Mouse (Mus musculus) kidney, embryonic 15.5 days (tissue): Measurements from ENCODE around the gene Gucd1. TPM values are rescaled to one million over a fixed set of nuclear protein-coding genes. Genes with fewer than 3 reads are reported as not detected.

Source experiments
- ATAC-seq: fragments of 200-750 bp; cut with Nextera tagmentation; replicated peaks from 2 replicates; pipeline ENCODE4 v1.8.0; 2017; ENCODE audit warnings: moderate TSS enrichment; ENCODE audit not compliant: low FRiP score
- H3K27ac ChIP-seq: fragments of 300-500 bp; sonication (generic); 2 replicates; pipeline ENCODE4 v1.5.1; 2015; ENCODE audit warnings: mild to moderate bottlenecking, inconsistent platforms
- H3K27me3 ChIP-seq: fragments of 300-500 bp; sonication (generic); 2 replicates; pipeline ENCODE4 v1.6.1; 2015; ENCODE audit warnings: inconsistent platforms
- H3K36me3 ChIP-seq: fragments of 300-500 bp; sonication (generic); 2 replicates; pipeline ENCODE4 v1.6.1; 2015; ENCODE audit warnings: inconsistent platforms
- H3K4me1 ChIP-seq: fragments of 300-500 bp; sonication (generic); 2 replicates; pipeline ENCODE4 v1.6.1; 2015; ENCODE audit warnings: inconsistent platforms
- H3K4me2 ChIP-seq: fragments of 300-500 bp; sonication (generic); 2 replicates; pipeline ENCODE4 v1.6.1; 2015; ENCODE audit warnings: moderate library complexity, mild to moderate bottlenecking, inconsistent platforms
- H3K4me3 ChIP-seq: fragments of 300-500 bp; sonication (generic); replicated peaks from 2 replicates; pipeline ENCODE4 v1.5.1; 2015; ENCODE audit warnings: mild to moderate bottlenecking, inconsistent platforms
- H3K9ac ChIP-seq: fragments of 300-500 bp; sonication (generic); 2 replicates; pipeline ENCODE4 v1.6.1; 2015; ENCODE audit warnings: mild to moderate bottlenecking, inconsistent platforms
- H3K9me3 ChIP-seq: fragments of 300-500 bp; sonication (generic); replicated peaks from 2 replicates; pipeline ENCODE4 v1.6.1; 2016; ENCODE audit warnings: inconsistent platforms
- WGBS: fragments of 180-500 bp; shearing (Covaris S2); methylation state at CpG from one replicate; pipeline ENCODE4 v1.1.7; 2015; ENCODE audit warnings: mixed read lengths; 5-methylcytosine and 5-hydroxymethylcytosine counted together
- polyA plus RNA-seq: library from polyadenylated mRNA; unstranded; fragments of >200 nt; fragmentation: Nextera tagmentation; extraction: Ambion mirVana; gene quantifications from 2 replicates; pipeline ENCODE4 v1.2.1, GENCODE M21; 2015

Gene Gucd1
- polyA plus RNA-seq, 1 experiment from 2014 or later, result 46.0 TPM

- Histone ChIP-seq H3K4me1 (peaks cover 56% of the 10 kb centered on the region), H3K27me3 (peaks cover 40% of the 10 kb centered on the region), H3K9ac (no peak overlapping the region), H3K4me2 (peak overlapping the region; percentile 99; the same call in 1 of the 2 replicates), H3K9me3 (no peaks in the 10 kb centered on the region), H3K36me3 (no peaks in the 10 kb centered on the region), H3K27ac (peak overlapping the region; percentile 18; the same call in 1 of the 2 replicates), H3K4me3 (no peak overlapping the region)
- 31% methylated on average over 3 of the region's 3 CpGs for WGBS
- ATAC-seq, result no peak
Observed at GRCm38 (mm10) chr10:75558515-75558914, 40.7 kb upstream of the Gucd1 start.

GRCm38 (mm10) chr10:75556026-75556425, 38.3 kb upstream of the Gucd1 start:
- peak overlapping the region; percentile 65 for H3K27ac ChIP-seq
- H3K4me1 ChIP-seq, result peaks cover 74% of the 10 kb centered on the region
- no peak overlapping the region for H3K4me3 ChIP-seq
- H3K36me3 ChIP-seq, result no peaks in the 10 kb centered on the region
- ATAC-seq, result 0 out of 2 replicates have a peak, but pooled peaks have one; percentile 7
- peaks cover 22% of the 10 kb centered on the region for H3K27me3 ChIP-seq
- H3K9ac ChIP-seq, result no peak overlapping the region
- H3K4me2 ChIP-seq, result no peak overlapping the region
- WGBS, result 55% methylated on average over 9 of the region's 9 CpGs
- no peaks in the 10 kb centered on the region for H3K9me3 ChIP-seq

- Histone ChIP-seq H3K27me3 (peaks cover 17% of the 10 kb centered on the region), H3K4me2 (no peak overlapping the region), H3K9ac (no peak overlapping the region), H3K4me3 (no peak overlapping the region), H3K36me3 (no peaks in the 10 kb centered on the region), H3K4me1 (peaks cover 72% of the 10 kb centered on the region), H3K27ac (peak overlapping the region; percentile 65), H3K9me3 (no peaks in the 10 kb centered on the region)
- WGBS, result 74% methylated on average over 6 of the region's 6 CpGs
- no peak for ATAC-seq
Observed at GRCm38 (mm10) chr10:75555557-75555956, 37.8 kb upstream of the Gucd1 start.

GRCm38 (mm10) chr10:75554090-75554489, 36.3 kb upstream of the Gucd1 start:
- no peaks in the 10 kb centered on the region for H3K9me3 ChIP-seq
- no peak overlapping the region for H3K9ac ChIP-seq
- ATAC-seq, result no peak
- no peak overlapping the region for H3K4me2 ChIP-seq
- H3K27ac ChIP-seq, result no peak overlapping the region
- H3K4me3 ChIP-seq, result no peak overlapping the region
- 93% methylated on average over 8 of the region's 8 CpGs for WGBS
- no peaks in the 10 kb centered on the region for H3K36me3 ChIP-seq
- H3K27me3 ChIP-seq, result peaks cover 3% of the 10 kb centered on the region
- peaks cover 72% of the 10 kb centered on the region for H3K4me1 ChIP-seq

- H3K27me3 ChIP-seq, result no peaks in the 10 kb centered on the region
- no peak for ATAC-seq
- H3K9me3 ChIP-seq, result no peaks in the 10 kb centered on the region
- H3K27ac ChIP-seq, result no peak overlapping the region
- no peak overlapping the region for H3K4me3 ChIP-seq
- H3K36me3 ChIP-seq, result no peaks in the 10 kb centered on the region
- peaks cover 74% of the 10 kb centered on the region for H3K4me1 ChIP-seq
- WGBS, result 52% methylated on average over 13 of the region's 13 CpGs
- no peak overlapping the region for H3K9ac ChIP-seq
- H3K4me2 ChIP-seq, result no peak overlapping the region
Observed at GRCm38 (mm10) chr10:75552701-75553450, 35.1 kb upstream of the Gucd1 start.

DNA sequence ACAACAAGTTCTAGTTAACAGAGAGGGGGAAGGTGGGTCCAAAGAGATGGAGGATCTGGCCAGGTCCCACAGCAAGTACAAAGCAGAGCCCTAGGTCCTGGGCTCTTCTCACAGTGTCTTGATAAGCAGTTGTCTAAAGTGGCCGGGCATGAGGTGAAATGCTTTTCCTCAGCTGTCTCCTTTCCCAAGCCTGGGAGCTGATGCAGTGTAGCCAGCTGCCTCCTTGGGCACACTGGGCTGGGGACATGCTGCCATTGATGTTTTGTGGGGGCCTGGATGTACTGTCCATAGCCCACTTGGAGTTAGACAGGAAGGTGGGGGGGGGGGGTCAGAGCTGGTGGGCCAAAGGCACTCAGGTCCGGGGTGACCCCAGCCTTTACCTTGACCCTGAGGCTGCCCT, 34.3 kb upstream of the Gucd1 start:
- Histone ChIP-seq H3K27me3 (no peaks in the 10 kb centered on the region), H3K27ac (no peak overlapping the region), H3K4me3 (no peak overlapping the region), H3K4me2 (no peak overlapping the region), H3K4me1 (peaks cover 68% of the 10 kb centered on the region), H3K36me3 (no peaks in the 10 kb centered on the region), H3K9ac (no peak overlapping the region), H3K9me3 (no peaks in the 10 kb centered on the region)
- WGBS, result 44% methylated on average over 2 of the region's 2 CpGs
- no peak for ATAC-seq

DNA sequence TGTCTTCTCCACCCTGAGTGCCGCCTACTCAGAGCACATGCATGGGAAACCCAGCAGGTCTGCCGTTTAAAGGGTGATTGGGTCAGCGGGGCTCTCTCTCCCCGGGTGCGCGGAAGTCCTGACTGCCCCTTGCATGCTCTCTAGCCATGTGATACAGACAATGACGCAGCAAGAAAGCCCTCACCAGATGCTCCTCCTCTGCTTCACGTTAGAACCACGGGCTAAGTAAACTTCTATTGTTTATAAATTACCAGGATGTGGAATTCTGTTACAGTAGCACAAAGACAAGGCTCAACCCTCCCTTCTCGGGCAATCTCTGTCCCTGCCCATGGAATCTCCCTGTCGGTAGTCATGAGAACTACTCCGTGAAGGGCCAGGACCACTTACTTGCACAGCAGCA, 33.4 kb upstream of the Gucd1 start:
- Histone ChIP-seq H3K4me3 (no peak overlapping the region), H3K27me3 (no peaks in the 10 kb centered on the region), H3K4me2 (no peak overlapping the region), H3K36me3 (no peaks in the 10 kb centered on the region), H3K27ac (no peak overlapping the region), H3K9ac (no peak overlapping the region), H3K9me3 (no peaks in the 10 kb centered on the region), H3K4me1 (peaks cover 59% of the 10 kb centered on the region)
- peak; percentile 27; the same call in 1 of the 2 replicates for ATAC-seq
- WGBS, result 37% methylated on average over 12 of the region's 12 CpGs

DNA sequence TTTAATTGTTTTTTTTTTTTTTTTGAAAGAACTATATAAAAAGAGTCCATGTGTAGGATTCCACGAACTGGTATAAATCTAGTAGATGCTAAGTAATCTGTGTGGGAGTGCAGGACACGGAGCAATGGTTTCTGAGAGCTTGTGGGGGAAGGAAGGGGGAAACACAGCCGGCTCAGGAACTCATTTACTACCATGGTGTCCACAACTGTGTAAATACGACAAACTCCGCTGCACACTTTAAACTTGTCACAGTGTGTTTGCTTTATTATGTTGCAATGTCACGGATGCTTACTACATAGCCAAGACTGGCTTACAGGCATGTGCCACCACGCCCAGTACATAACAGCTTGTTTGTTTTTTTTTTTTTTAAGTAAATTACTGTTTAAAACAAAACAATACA, 32.1 kb upstream of the Gucd1 start:
- peak; percentile 55; the same call in 1 of the 2 replicates for ATAC-seq
- Histone ChIP-seq H3K36me3 (no peaks in the 10 kb centered on the region), H3K4me3 (no peak overlapping the region), H3K4me1 (peaks cover 51% of the 10 kb centered on the region), H3K27ac (peak overlapping the region; percentile 56; the same call in 1 of the 2 replicates), H3K4me2 (no peak overlapping the region), H3K9ac (no peak overlapping the region), H3K9me3 (no peaks in the 10 kb centered on the region), H3K27me3 (no peaks in the 10 kb centered on the region)
- WGBS, result 12% methylated on average over 7 of the region's 7 CpGs

- Histone ChIP-seq H3K36me3 (no peaks in the 10 kb centered on the region), H3K9ac (no peak overlapping the region), H3K9me3 (no peaks in the 10 kb centered on the region), H3K27me3 (no peaks in the 10 kb centered on the region), H3K27ac (peak overlapping the region; percentile 56), H3K4me1 (peaks cover 51% of the 10 kb centered on the region), H3K4me3 (no peak overlapping the region), H3K4me2 (no peak overlapping the region)
- 39% methylated on average over 14 of the region's 14 CpGs for WGBS
- 0 out of 2 replicates have a peak, but pooled peaks have one; percentile 18 for ATAC-seq
Observed at GRCm38 (mm10) chr10:75548486-75548885, 30.7 kb upstream of the Gucd1 start.

DNA sequence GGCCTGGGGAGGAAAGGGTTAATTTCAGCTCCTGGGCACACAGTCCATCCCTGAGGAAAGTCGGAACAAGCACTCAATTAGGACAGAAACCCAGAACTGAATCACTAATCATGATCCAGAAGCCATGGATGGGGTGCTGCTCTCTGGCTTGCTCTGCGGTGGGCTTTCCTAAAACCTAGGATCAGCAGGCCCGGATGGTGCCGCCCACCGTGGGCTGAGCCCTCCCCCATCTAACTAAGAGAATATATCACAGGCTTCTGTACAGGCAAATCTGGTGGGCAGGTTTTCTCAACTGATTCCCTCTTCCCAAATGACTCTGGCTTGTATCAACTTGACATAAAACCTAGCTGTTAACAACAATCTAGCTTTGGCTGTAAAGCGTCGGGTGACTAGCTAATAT, 30.1 kb upstream of the Gucd1 start:
- ATAC-seq, result no peak
- Histone ChIP-seq H3K27ac (peak overlapping the region; percentile 45), H3K4me2 (no peak overlapping the region), H3K9ac (no peak overlapping the region), H3K9me3 (no peaks in the 10 kb centered on the region), H3K4me1 (peaks cover 50% of the 10 kb centered on the region), H3K36me3 (no peaks in the 10 kb centered on the region), H3K27me3 (no peaks in the 10 kb centered on the region), H3K4me3 (no peak overlapping the region)
- 57% methylated on average over 7 of the region's 7 CpGs for WGBS

DNA sequence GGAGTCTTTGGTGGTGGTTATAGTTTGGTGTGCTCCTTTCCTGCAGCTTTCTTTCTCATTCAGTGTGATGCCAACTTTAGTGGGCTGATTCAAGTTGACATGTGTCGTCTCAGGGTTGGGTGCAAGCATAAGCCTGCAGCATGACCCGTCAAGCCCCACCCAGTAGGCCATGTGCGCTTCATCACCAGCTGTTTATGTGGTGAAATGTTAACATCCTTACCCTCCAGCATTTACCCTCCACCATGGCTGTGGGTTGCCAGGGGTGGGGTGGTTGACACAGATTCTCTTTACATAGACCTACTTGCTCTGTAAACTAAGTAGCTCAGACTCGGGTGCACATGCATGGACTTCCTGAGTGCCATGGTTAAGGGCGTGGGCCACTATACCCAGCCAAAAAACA, 18.4 kb upstream of the Gucd1 start:
- Histone ChIP-seq H3K4me1 (no peaks in the 10 kb centered on the region), H3K36me3 (peaks cover 53% of the 10 kb centered on the region), H3K27ac (no peak overlapping the region), H3K4me2 (no peak overlapping the region), H3K27me3 (no peaks in the 10 kb centered on the region), H3K9ac (no peak overlapping the region), H3K4me3 (no peak overlapping the region), H3K9me3 (no peaks in the 10 kb centered on the region)
- no peak for ATAC-seq
- WGBS, result 94% methylated on average over 5 of the region's 5 CpGs

DNA sequence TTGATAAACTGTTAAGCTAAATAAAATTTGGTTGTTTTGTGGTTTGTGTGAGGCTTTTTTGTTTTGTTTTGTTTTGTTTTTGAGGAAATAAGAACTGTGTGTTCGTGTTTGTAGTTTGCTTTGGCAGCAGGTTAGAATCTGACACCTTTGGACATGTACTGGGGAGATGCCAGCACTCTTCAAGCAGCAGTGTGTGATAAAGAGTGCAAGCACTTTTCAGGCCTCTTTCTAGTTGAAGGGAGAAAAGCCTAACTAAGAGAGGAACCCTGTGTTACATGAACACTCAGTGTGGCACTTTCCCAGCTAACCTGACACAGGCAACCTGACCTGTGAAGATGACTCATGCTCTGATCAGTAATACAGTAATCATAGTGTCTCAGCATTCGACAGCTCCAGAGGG, 17.7 kb upstream of the Gucd1 start:
- Histone ChIP-seq H3K4me3 (no peak overlapping the region), H3K27me3 (no peaks in the 10 kb centered on the region), H3K9me3 (no peaks in the 10 kb centered on the region), H3K4me1 (no peaks in the 10 kb centered on the region), H3K4me2 (no peak overlapping the region), H3K9ac (no peak overlapping the region), H3K27ac (no peak overlapping the region), H3K36me3 (peaks cover 57% of the 10 kb centered on the region)
- no peak for ATAC-seq
- WGBS, result 86% methylated on average over 2 of the region's 2 CpGs

DNA sequence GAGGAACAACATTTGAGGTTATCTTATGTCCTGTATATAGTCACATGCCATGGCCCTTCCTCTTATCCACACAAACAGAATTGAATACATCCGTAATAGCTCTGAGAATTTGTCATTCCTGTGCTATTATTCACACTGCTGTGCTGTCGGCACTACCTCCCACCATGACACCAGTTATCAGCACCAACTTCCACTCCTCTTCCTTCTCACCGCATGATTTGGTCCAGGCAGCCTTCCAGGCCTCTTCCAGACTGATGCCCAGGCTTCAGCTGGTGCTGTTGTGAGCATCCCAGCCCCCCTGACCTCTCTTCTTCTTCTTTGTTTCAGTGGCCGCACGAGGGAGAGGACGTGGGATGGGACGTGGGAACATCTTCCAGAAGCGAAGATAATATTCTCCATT, 17.2 kb upstream of the Gucd1 start:
- H3K9me3 ChIP-seq, result no peaks in the 10 kb centered on the region
- H3K4me2 ChIP-seq, result no peak overlapping the region
- WGBS, result 89% methylated on average over 8 of the region's 8 CpGs
- H3K27ac ChIP-seq, result no peak overlapping the region
- no peak overlapping the region for H3K4me3 ChIP-seq
- no peak for ATAC-seq
- peaks cover 61% of the 10 kb centered on the region for H3K36me3 ChIP-seq
- no peaks in the 10 kb centered on the region for H3K27me3 ChIP-seq
- no peak overlapping the region for H3K9ac ChIP-seq
- no peaks in the 10 kb centered on the region for H3K4me1 ChIP-seq
